8 mouse cellular contexts compared by ENCODE assay signal in the genomic region with DNA sequence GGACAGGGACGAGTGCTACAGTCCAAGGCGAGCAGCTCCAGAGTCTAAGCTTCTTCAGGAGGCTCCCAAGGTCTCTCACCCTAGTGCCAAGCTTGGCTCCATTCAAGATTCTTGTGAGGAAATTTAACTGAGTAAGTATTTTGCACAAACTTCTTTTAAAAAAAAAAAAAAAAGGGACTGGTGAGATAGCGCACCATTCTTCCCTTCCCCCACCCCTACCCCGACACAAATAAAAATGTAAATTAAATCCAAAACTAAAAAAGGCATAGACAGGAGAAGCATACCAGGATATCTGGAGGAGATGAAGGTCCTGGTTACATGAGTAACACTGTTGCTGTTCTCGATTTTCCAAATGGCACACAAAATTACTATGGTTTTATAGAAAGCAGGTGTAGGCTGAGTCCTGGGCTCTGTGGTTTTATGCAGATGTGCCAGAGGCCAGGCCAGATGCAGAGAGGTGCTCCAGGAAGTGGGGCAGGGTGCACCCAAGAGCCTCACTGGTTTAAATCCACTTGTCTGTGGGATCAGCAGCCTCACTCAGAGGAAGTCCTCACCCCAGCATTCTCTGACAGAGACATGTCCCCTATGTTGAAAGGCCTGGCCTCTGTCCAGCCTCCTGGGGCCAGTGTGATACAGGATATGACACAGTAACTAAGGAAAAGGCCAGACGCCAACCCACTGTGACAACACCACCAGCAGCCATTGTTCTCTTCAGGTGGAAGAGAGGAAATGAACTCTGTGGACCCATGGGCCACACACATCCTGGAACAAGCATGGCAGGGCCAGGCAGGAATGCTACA. TPM values are rescaled to one million over a fixed set of nuclear protein-coding genes. Genes with fewer than 3 reads are reported as not detected.
DNase-seq lines count a peak whose midpoint lies in the region; ATAC-seq and TF ChIP-seq lines count a peak whose summit lies in the region.

No protein-coding gene starts in this region.

- ATAC-seq in hindbrain, embryonic 13.5 days (ENCODE audit: low FRiP score): no peak
- ATAC-seq in hindbrain, embryonic 16.5 days: no peak
- no peak for ATAC-seq in intestine, embryonic 15.5 days
- ATAC-seq in liver, embryonic 16.5 days (ENCODE audit: low read depth): peak; percentile 5; the same call in 1 of the 2 replicates

- WGBS in hindbrain, embryonic 13.5 days: 80% methylated on average over 6 of the region's 6 CpGs
- WGBS in hindbrain, embryonic 16.5 days: 76% methylated on average over 6 of the region's 6 CpGs
- 71% methylated on average over 6 of the region's 6 CpGs for whole genome bisulfite sequencing in intestine, embryonic 15.5 days
- WGBS in liver, embryonic 16.5 days (ENCODE audit: insufficient replicate concordance): 40% methylated on average over 6 of the region's 6 CpGs

- H3K4me1 ChIP-seq in hindbrain, embryonic 13.5 days (replicated peaks): peaks cover 40% of the 10 kb centered on the region
- H3K4me1 ChIP-seq in hindbrain, embryonic 16.5 days (ENCODE audit: control insufficient read depth, insufficient read depth, low read depth, low read length): peaks cover 8% of the 10 kb centered on the region
- peaks cover 42% of the 10 kb centered on the region for H3K4me1 ChIP-seq in intestine, embryonic 15.5 days (replicated peaks)
- peaks cover 54% of the 10 kb centered on the region for H3K4me1 ChIP-seq in liver, embryonic 16.5 days (ENCODE audit: control insufficient read depth, low read depth, low read length)

- no peak overlapping the region for H3K9ac ChIP-seq in hindbrain, embryonic 13.5 days
- H3K9ac ChIP-seq in hindbrain, embryonic 16.5 days (ENCODE audit: low read depth, low read length): no peak overlapping the region
- H3K9ac ChIP-seq in intestine, embryonic 15.5 days: no peak overlapping the region
- H3K9ac ChIP-seq in liver, embryonic 16.5 days (ENCODE audit: low read depth, low read length): no peak overlapping the region

- intact Hi-C loops in gastrocnemius, adult 2 months (cut with DNase I): loop anchor here (5.0 kb wide), 1 partner anchor 56 kb away; no protein-coding TSS in a partner anchor

- no peaks in the 10 kb centered on the region for H3K36me3 ChIP-seq in hindbrain, embryonic 13.5 days
- no peaks in the 10 kb centered on the region for H3K36me3 ChIP-seq in hindbrain, embryonic 16.5 days (ENCODE audit: control insufficient read depth, insufficient read depth, low read length)
- H3K36me3 ChIP-seq in intestine, embryonic 15.5 days: no peaks in the 10 kb centered on the region
- no peaks in the 10 kb centered on the region for H3K36me3 ChIP-seq in liver, embryonic 16.5 days (ENCODE audit: control insufficient read depth, insufficient read depth)

- H3K27me3 ChIP-seq in hindbrain, embryonic 13.5 days: no peaks in the 10 kb centered on the region
- no peaks in the 10 kb centered on the region for H3K27me3 ChIP-seq in hindbrain, embryonic 16.5 days (replicated peaks; ENCODE audit: control insufficient read depth, insufficient read depth, low read length)
- no peaks in the 10 kb centered on the region for H3K27me3 ChIP-seq in intestine, embryonic 15.5 days (replicated peaks)
- no peaks in the 10 kb centered on the region for H3K27me3 ChIP-seq in liver, embryonic 16.5 days (ENCODE audit: control insufficient read depth, insufficient read depth, low read depth, low read length)

- H3K27ac ChIP-seq in hindbrain, embryonic 13.5 days: peak overlapping the region; percentile 31
- H3K27ac ChIP-seq in hindbrain, embryonic 16.5 days (ENCODE audit: low read depth, low read length): no peak overlapping the region
- peak overlapping the region; percentile 82 for H3K27ac ChIP-seq in gastrocnemius, adult 2 months
- peak overlapping the region; percentile 76 for H3K27ac ChIP-seq in intestine, embryonic 15.5 days
- H3K27ac ChIP-seq in liver, embryonic 16.5 days (ENCODE audit: low read length): peak overlapping the region; percentile 84

- H3K9me3 ChIP-seq in hindbrain, embryonic 13.5 days: no peaks in the 10 kb centered on the region
- no peaks in the 10 kb centered on the region for H3K9me3 ChIP-seq in hindbrain, embryonic 16.5 days (ENCODE audit: control insufficient read depth, low read length)
- H3K9me3 ChIP-seq in intestine, embryonic 15.5 days: no peaks in the 10 kb centered on the region
- H3K9me3 ChIP-seq in liver, embryonic 16.5 days (replicated peaks; ENCODE audit: control insufficient read depth, low read length): no peaks in the 10 kb centered on the region

- DNase-seq in Muller cell, postnatal 12 days (ENCODE audit: inconsistent ontology term): peak; percentile 89
- peak; percentile 79 for DNase-seq in gastrocnemius, adult 2 months
- peak; percentile 55 to 70 for DNase-seq in spleen, postnatal 4 days (ENCODE audit: low spot score in 2 of 2)
- DNase-seq in urinary bladder, postnatal 4 days (ENCODE audit: low spot score in 2 of 2): no peak

- H3K4me2 ChIP-seq in hindbrain, embryonic 13.5 days: no peak overlapping the region
- H3K4me2 ChIP-seq in hindbrain, embryonic 16.5 days (ENCODE audit: low read length): no peak overlapping the region
- no peak overlapping the region; the same call in 1 of the 2 replicates for H3K4me2 ChIP-seq in intestine, embryonic 15.5 days (replicated peaks)
- no peak overlapping the region for H3K4me2 ChIP-seq in liver, embryonic 16.5 days (ENCODE audit: low read depth, low read length)

- no peak for TF ChIP-seq CTCF in gastrocnemius, adult 2 months (IDR thresholded peaks at IDR 0.05)

- no peak overlapping the region for H3K4me3 ChIP-seq in hindbrain, embryonic 13.5 days
- H3K4me3 ChIP-seq in hindbrain, embryonic 16.5 days (ENCODE audit: low read length): no peak overlapping the region
- no peak overlapping the region for H3K4me3 ChIP-seq in gastrocnemius, adult 2 months
- H3K4me3 ChIP-seq in intestine, embryonic 15.5 days (replicated peaks): no peak overlapping the region
- no peak overlapping the region for H3K4me3 ChIP-seq in liver, embryonic 16.5 days (ENCODE audit: low read depth, low read length)

RNA-seq across cellular contexts. Expression of gene Pla2g6, which starts 5.0 kb away (rescaled TPM):
- polyA plus RNA-seq in hindbrain, embryonic 13.5 days (2015; fragmentation: Nextera tagmentation; extraction: Ambion mirVana): 34.5 and 35.5 TPM in 2 replicates
- polyA plus RNA-seq in hindbrain, embryonic 16.5 days (2015; fragmentation: Nextera tagmentation; extraction: Ambion mirVana): 23.0 and 29.3 TPM in 2 replicates
- 10 to 100 TPM; 19.4 to 20.1 TPM for total RNA-seq in gastrocnemius, adult 2 months (2021)
- polyA plus RNA-seq in intestine, embryonic 15.5 days (2015; fragmentation: Nextera tagmentation; extraction: Ambion mirVana): 20.2 and 21.6 TPM in 2 replicates
- 16.7 and 19.5 TPM in 2 replicates for polyA plus RNA-seq in liver, embryonic 16.5 days (2015; fragmentation: Nextera tagmentation; extraction: Ambion mirVana)

RNA-seq across cellular contexts. Expression of gene Maff, which starts 23.2 kb away (rescaled TPM):
- polyA plus RNA-seq in hindbrain, embryonic 13.5 days (2015; fragmentation: Nextera tagmentation; extraction: Ambion mirVana): 0.83 and 0.84 TPM in 2 replicates
- polyA plus RNA-seq in hindbrain, embryonic 16.5 days (2015; fragmentation: Nextera tagmentation; extraction: Ambion mirVana): 1.1 and 1.2 TPM in 2 replicates
- 1 to 10 TPM; 4.0 to 8.8 TPM for total RNA-seq in gastrocnemius, adult 2 months (2021)
- 5.8 and 7.9 TPM in 2 replicates for polyA plus RNA-seq in intestine, embryonic 15.5 days (2015; fragmentation: Nextera tagmentation; extraction: Ambion mirVana)
- polyA plus RNA-seq in liver, embryonic 16.5 days (2015; fragmentation: Nextera tagmentation; extraction: Ambion mirVana): 2.3 and 3.3 TPM in 2 replicates

RNA-seq across cellular contexts. Expression of gene Baiap2l2, which starts 37.9 kb away (rescaled TPM):
- 1.7 and 2.8 TPM in 2 replicates for polyA plus RNA-seq in hindbrain, embryonic 13.5 days (2015; fragmentation: Nextera tagmentation; extraction: Ambion mirVana)
- 3.1 and 5.4 TPM in 2 replicates for polyA plus RNA-seq in hindbrain, embryonic 16.5 days (2015; fragmentation: Nextera tagmentation; extraction: Ambion mirVana)
- total RNA-seq in gastrocnemius, adult 2 months (2021): 1 to 10 TPM; 3.1 to 3.2 TPM
- polyA plus RNA-seq in intestine, embryonic 15.5 days (2015; fragmentation: Nextera tagmentation; extraction: Ambion mirVana): 12.3 and 14.7 TPM in 2 replicates
- polyA plus RNA-seq in liver, embryonic 16.5 days (2015; fragmentation: Nextera tagmentation; extraction: Ambion mirVana): 1.7 and 2.6 TPM in 2 replicates

Comparison
In these comparisons a context has a peak if more than half of its experiments do, and no peak if none do; other contexts are left out.
1. DNase-seq: peak in Muller cell, postnatal 12 days (single experiment), gastrocnemius, adult 2 months (single experiment) and spleen, postnatal 4 days (2 of 2); none in urinary bladder, postnatal 4 days (0 of 2).